Mouse (Mus musculus): ENCODE data around the gene Vcam1. TPM values are rescaled to one million over a fixed set of nuclear protein-coding genes. Genes with fewer than 3 reads are reported as not detected.

The Vcam1 gene
- polyA plus RNA-seq, 1 experiment from 2014 or later = 24.7 TPM

GRCm38 (mm10) chr3:116085962-116086361 lies 43.5 kb downstream of the Vcam1 start:
- WGBS = 83% methylated on average over 4 of the region's 4 CpGs
- Histone ChIP-seq H3K27me3 (ENCODE audit: control insufficient read depth, insufficient read depth, low read length) (no peaks in the 10 kb centered on the region), H3K36me3 (ENCODE audit: control insufficient read depth, insufficient read depth, low read length) (no peaks in the 10 kb centered on the region), H3K4me3 (ENCODE audit: low read depth, low read length) (no peak overlapping the region), H3K9me3 (ENCODE audit: control insufficient read depth, low read length) (no peaks in the 10 kb centered on the region), H3K27ac (ENCODE audit: low read depth, low read length) (no peak overlapping the region), H3K4me1 (ENCODE audit: control insufficient read depth, insufficient read depth, low read length) (no peaks in the 10 kb centered on the region), H3K9ac (replicated peaks; ENCODE audit: low read depth, low read length) (no peak overlapping the region), H3K4me2 (ENCODE audit: low read depth, low read length) (no peak overlapping the region)
- ATAC-seq (ENCODE audit: low read depth) = no peak

GRCm38 (mm10) chr3:116080939-116081676 lies 48.4 kb downstream of the Vcam1 start:
- ATAC-seq (ENCODE audit: low read depth) = no peak
- 71% methylated on average over 7 of the region's 7 CpGs for WGBS
- Histone ChIP-seq H3K4me3 (ENCODE audit: low read depth, low read length) (no peak overlapping the region), H3K9me3 (ENCODE audit: control insufficient read depth, low read length) (no peaks in the 10 kb centered on the region), H3K4me2 (ENCODE audit: low read depth, low read length) (no peak overlapping the region), H3K36me3 (ENCODE audit: control insufficient read depth, insufficient read depth, low read length) (no peaks in the 10 kb centered on the region), H3K27ac (ENCODE audit: low read depth, low read length) (no peak overlapping the region), H3K27me3 (ENCODE audit: control insufficient read depth, insufficient read depth, low read length) (no peaks in the 10 kb centered on the region), H3K4me1 (ENCODE audit: control insufficient read depth, insufficient read depth, low read length) (no peaks in the 10 kb centered on the region), H3K9ac (replicated peaks; ENCODE audit: low read depth, low read length) (no peak overlapping the region)

DNA sequence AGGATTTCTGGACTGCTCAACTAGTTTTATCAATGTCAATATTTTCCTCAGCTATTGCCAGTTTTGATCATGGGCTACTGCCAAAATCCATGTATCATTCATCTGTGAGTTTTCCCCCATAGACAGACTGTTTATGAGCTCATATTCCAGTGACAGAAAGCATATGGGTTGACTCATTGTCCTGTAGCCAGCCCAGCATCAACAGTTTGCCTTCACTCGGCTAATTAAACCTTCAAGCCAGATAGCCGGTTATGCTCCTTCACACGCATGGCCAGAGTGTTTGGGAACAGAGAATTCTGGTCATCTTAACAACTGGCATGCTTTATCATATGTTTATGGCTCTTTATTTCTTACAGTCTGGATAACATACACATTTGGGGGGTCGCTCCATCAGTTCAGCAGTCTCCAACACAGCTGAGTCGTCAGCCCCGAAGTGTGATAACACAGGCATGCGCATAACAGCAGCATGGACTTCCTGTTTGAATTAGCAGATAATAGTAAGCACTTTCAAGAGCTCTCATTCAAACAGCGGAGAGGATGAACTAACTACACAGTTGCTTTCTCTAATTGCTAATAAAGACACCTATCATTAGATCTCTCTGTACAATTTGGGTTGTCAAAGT lies 49.2 kb downstream of the Vcam1 start:
- H3K4me1 ChIP-seq (ENCODE audit: control insufficient read depth, insufficient read depth, low read length) = no peaks in the 10 kb centered on the region
- H3K4me2 ChIP-seq (ENCODE audit: low read depth, low read length) = no peak overlapping the region
- no peak overlapping the region for H3K4me3 ChIP-seq (ENCODE audit: low read depth, low read length)
- H3K9me3 ChIP-seq (ENCODE audit: control insufficient read depth, low read length) = no peaks in the 10 kb centered on the region
- H3K36me3 ChIP-seq (ENCODE audit: control insufficient read depth, insufficient read depth, low read length) = no peaks in the 10 kb centered on the region
- H3K27ac ChIP-seq (ENCODE audit: low read depth, low read length) = no peak overlapping the region
- no peak for ATAC-seq (ENCODE audit: low read depth)
- H3K9ac ChIP-seq (replicated peaks; ENCODE audit: low read depth, low read length) = no peak overlapping the region
- no peaks in the 10 kb centered on the region for H3K27me3 ChIP-seq (ENCODE audit: control insufficient read depth, insufficient read depth, low read length)
- 82% methylated on average over 8 of the region's 8 CpGs for WGBS

GRCm38 (mm10) chr3:116078490-116078889 lies 51.0 kb downstream of the Vcam1 start:
- no peak overlapping the region for H3K4me3 ChIP-seq (ENCODE audit: low read depth, low read length)
- H3K4me1 ChIP-seq (ENCODE audit: control insufficient read depth, insufficient read depth, low read length) = no peaks in the 10 kb centered on the region
- no peaks in the 10 kb centered on the region for H3K36me3 ChIP-seq (ENCODE audit: control insufficient read depth, insufficient read depth, low read length)
- H3K9me3 ChIP-seq (ENCODE audit: control insufficient read depth, low read length) = no peaks in the 10 kb centered on the region
- no peak overlapping the region for H3K27ac ChIP-seq (ENCODE audit: low read depth, low read length)
- ATAC-seq (ENCODE audit: low read depth) = no peak
- H3K27me3 ChIP-seq (ENCODE audit: control insufficient read depth, insufficient read depth, low read length) = no peaks in the 10 kb centered on the region
- no peak overlapping the region for H3K4me2 ChIP-seq (ENCODE audit: low read depth, low read length)
- 80% methylated on average over 4 of the region's 4 CpGs for WGBS
- no peak overlapping the region for H3K9ac ChIP-seq (replicated peaks; ENCODE audit: low read depth, low read length)

- H3K9me3 ChIP-seq (ENCODE audit: control insufficient read depth, low read length) = no peaks in the 10 kb centered on the region
- H3K36me3 ChIP-seq (ENCODE audit: control insufficient read depth, insufficient read depth, low read length) = no peaks in the 10 kb centered on the region
- no peaks in the 10 kb centered on the region for H3K4me1 ChIP-seq (ENCODE audit: control insufficient read depth, insufficient read depth, low read length)
- no peak overlapping the region for H3K9ac ChIP-seq (replicated peaks; ENCODE audit: low read depth, low read length)
- 79% methylated on average over 2 of the region's 2 CpGs for WGBS
- no peak overlapping the region for H3K27ac ChIP-seq (ENCODE audit: low read depth, low read length)
- ATAC-seq (ENCODE audit: low read depth) = no peak
- no peak overlapping the region for H3K4me2 ChIP-seq (ENCODE audit: low read depth, low read length)
- H3K4me3 ChIP-seq (ENCODE audit: low read depth, low read length) = no peak overlapping the region
- no peaks in the 10 kb centered on the region for H3K27me3 ChIP-seq (ENCODE audit: control insufficient read depth, insufficient read depth, low read length)
Measured at GRCm38 (mm10) chr3:116076739-116077138, 52.7 kb downstream of the Vcam1 start.

GRCm38 (mm10) chr3:116072584-116072983 lies 56.9 kb downstream of the Vcam1 start:
- Histone ChIP-seq H3K9me3 (ENCODE audit: control insufficient read depth, low read length) (no peaks in the 10 kb centered on the region), H3K27me3 (ENCODE audit: control insufficient read depth, insufficient read depth, low read length) (no peaks in the 10 kb centered on the region), H3K4me3 (ENCODE audit: low read depth, low read length) (no peak overlapping the region), H3K36me3 (ENCODE audit: control insufficient read depth, insufficient read depth, low read length) (no peaks in the 10 kb centered on the region), H3K4me2 (ENCODE audit: low read depth, low read length) (no peak overlapping the region), H3K4me1 (ENCODE audit: control insufficient read depth, insufficient read depth, low read length) (no peaks in the 10 kb centered on the region), H3K27ac (ENCODE audit: low read depth, low read length) (no peak overlapping the region), H3K9ac (replicated peaks; ENCODE audit: low read depth, low read length) (no peak overlapping the region)
- ATAC-seq (ENCODE audit: low read depth) = no peak
- WGBS = 97% methylated on average over 2 of the region's 2 CpGs

- 95% methylated on average over 2 of the region's 2 CpGs for WGBS
- no peaks in the 10 kb centered on the region for H3K9me3 ChIP-seq (ENCODE audit: control insufficient read depth, low read length)
- H3K4me3 ChIP-seq (ENCODE audit: low read depth, low read length) = no peak overlapping the region
- no peaks in the 10 kb centered on the region for H3K4me1 ChIP-seq (ENCODE audit: control insufficient read depth, insufficient read depth, low read length)
- H3K27me3 ChIP-seq (ENCODE audit: control insufficient read depth, insufficient read depth, low read length) = no peaks in the 10 kb centered on the region
- no peaks in the 10 kb centered on the region for H3K36me3 ChIP-seq (ENCODE audit: control insufficient read depth, insufficient read depth, low read length)
- no peak overlapping the region for H3K27ac ChIP-seq (ENCODE audit: low read depth, low read length)
- ATAC-seq (ENCODE audit: low read depth) = no peak
- H3K9ac ChIP-seq (replicated peaks; ENCODE audit: low read depth, low read length) = no peak overlapping the region
- no peak overlapping the region for H3K4me2 ChIP-seq (ENCODE audit: low read depth, low read length)
Measured at GRCm38 (mm10) chr3:116062141-116062540, 67.3 kb downstream of the Vcam1 start.

DNA sequence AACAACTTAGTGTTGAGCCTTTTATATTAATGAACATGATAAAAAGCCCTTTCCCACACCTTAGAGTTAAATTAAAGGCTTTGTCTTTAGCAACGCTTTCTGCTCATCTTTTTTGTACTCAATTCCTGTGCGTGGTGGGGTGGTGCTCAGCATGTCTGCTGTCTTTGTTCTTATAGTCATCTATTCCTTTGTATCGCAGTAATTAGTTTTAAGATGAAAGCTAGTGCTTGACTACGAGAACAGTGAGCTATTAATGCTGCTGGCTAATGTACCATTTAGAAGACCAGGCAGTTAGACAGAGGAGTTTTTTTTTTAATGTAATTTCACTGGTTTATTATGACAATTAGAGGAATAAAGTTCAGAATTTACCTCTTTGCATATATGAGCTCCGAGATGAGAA lies 69.2 kb downstream of the Vcam1 start:
- Histone ChIP-seq H3K9ac (replicated peaks; ENCODE audit: low read depth, low read length) (no peak overlapping the region), H3K36me3 (ENCODE audit: control insufficient read depth, insufficient read depth, low read length) (no peaks in the 10 kb centered on the region), H3K9me3 (ENCODE audit: control insufficient read depth, low read length) (no peaks in the 10 kb centered on the region), H3K27me3 (ENCODE audit: control insufficient read depth, insufficient read depth, low read length) (no peaks in the 10 kb centered on the region), H3K4me3 (ENCODE audit: low read depth, low read length) (no peak overlapping the region), H3K27ac (ENCODE audit: low read depth, low read length) (no peak overlapping the region), H3K4me2 (ENCODE audit: low read depth, low read length) (no peak overlapping the region), H3K4me1 (ENCODE audit: control insufficient read depth, insufficient read depth, low read length) (no peaks in the 10 kb centered on the region)
- ATAC-seq (ENCODE audit: low read depth) = no peak
- 39% methylated on average over 5 of the region's 5 CpGs for WGBS

Measured in neural tube, embryonic 14.5 days (tissue).